Mouse (Mus musculus): ENCODE data around the gene Srebf1. TPM values are rescaled to one million over a fixed set of nuclear protein-coding genes. Genes with fewer than 3 reads are reported as not detected.

Gene Srebf1
- total and polyA plus RNA-seq, 2 experiments from 2014 or later: 50.6 to 169 TPM

- Histone ChIP-seq H3K4me2 (ENCODE audit: low read depth, low read length) (no peak overlapping the region), H3K4me1 (ENCODE audit: insufficient read depth, low read length) (peaks cover 3% of the 10 kb centered on the region; the same call in 1 of the 2 replicates), H3K36me3 (ENCODE audit: insufficient read depth, low read length) (peaks cover 5% of the 10 kb centered on the region; the same call in 1 of the 2 replicates), H3K9me3 (ENCODE audit: low read length) (no peaks in the 10 kb centered on the region), H3K9ac (replicated peaks; ENCODE audit: low read length) (no peak overlapping the region), H3K4me3 (ENCODE audit: low read length) (no peak overlapping the region), H3K27me3 (ENCODE audit: insufficient read depth, low read length) (no peaks in the 10 kb centered on the region), H3K27ac (no peak overlapping the region)
- TF ChIP-seq CTCF (IDR thresholded peaks at IDR 0.05; ENCODE audit: low read depth): no peak
- 79% methylated on average over 13 of the region's 13 CpGs for WGBS
- DNase-seq (ENCODE audit: low spot score) (no peak), ATAC-seq (no peak)
Observed at GRCm38 (mm10) chr11:60229821-60230220, 7.4 kb upstream of the Srebf1 start.

- Histone ChIP-seq H3K27ac (no peak overlapping the region), H3K9me3 (ENCODE audit: low read length) (no peaks in the 10 kb centered on the region), H3K9ac (replicated peaks; ENCODE audit: low read length) (no peak overlapping the region; the same call in 1 of the 2 replicates), H3K36me3 (ENCODE audit: insufficient read depth, low read length) (peaks cover 5% of the 10 kb centered on the region; the same call in 1 of the 2 replicates), H3K4me3 (ENCODE audit: low read length) (no peak overlapping the region), H3K27me3 (ENCODE audit: insufficient read depth, low read length) (no peaks in the 10 kb centered on the region), H3K4me2 (ENCODE audit: low read depth, low read length) (no peak overlapping the region), H3K4me1 (ENCODE audit: insufficient read depth, low read length) (peaks cover 1% of the 10 kb centered on the region; the same call in 1 of the 2 replicates)
- WGBS: 81% methylated on average over 3 of the region's 3 CpGs
- TF ChIP-seq CTCF (IDR thresholded peaks at IDR 0.05; ENCODE audit: low read depth): no peak
- DNase-seq (ENCODE audit: low spot score) (no peak), ATAC-seq (no peak)
Observed at GRCm38 (mm10) chr11:60228525-60228924, 6.1 kb upstream of the Srebf1 start.

GRCm38 (mm10) chr11:60225874-60226273 is 3.5 kb upstream of the Srebf1 start:
- 55% methylated on average over 1 of the region's 1 CpGs for WGBS
- ATAC-seq (no peak), DNase-seq (ENCODE audit: low spot score) (peak; percentile 50)
- no peak overlapping the region for H3K27ac ChIP-seq
- TF ChIP-seq CTCF (IDR thresholded peaks at IDR 0.05; ENCODE audit: low read depth): no peak
- H3K4me2 ChIP-seq (ENCODE audit: low read depth, low read length): no peak overlapping the region
- no peaks in the 10 kb centered on the region for H3K27me3 ChIP-seq (ENCODE audit: insufficient read depth, low read length)
- no peak overlapping the region for H3K9ac ChIP-seq (replicated peaks; ENCODE audit: low read length)
- peaks cover 5% of the 10 kb centered on the region; the same call in 1 of the 2 replicates for H3K36me3 ChIP-seq (ENCODE audit: insufficient read depth, low read length)
- H3K4me3 ChIP-seq (ENCODE audit: low read length): no peak overlapping the region
- H3K9me3 ChIP-seq (ENCODE audit: low read length): no peaks in the 10 kb centered on the region
- H3K4me1 ChIP-seq (ENCODE audit: insufficient read depth, low read length): peaks cover 4% of the 10 kb centered on the region

- Histone ChIP-seq H3K4me2 (ENCODE audit: low read depth, low read length) (no peak overlapping the region), H3K9ac (replicated peaks; ENCODE audit: low read length) (no peak overlapping the region), H3K27me3 (ENCODE audit: insufficient read depth, low read length) (no peaks in the 10 kb centered on the region), H3K36me3 (ENCODE audit: insufficient read depth, low read length) (peaks cover 5% of the 10 kb centered on the region; the same call in 1 of the 2 replicates), H3K9me3 (ENCODE audit: low read length) (no peaks in the 10 kb centered on the region), H3K4me3 (ENCODE audit: low read length) (no peak overlapping the region), H3K4me1 (ENCODE audit: insufficient read depth, low read length) (peaks cover 8% of the 10 kb centered on the region), H3K27ac (no peak overlapping the region)
- no peak for ATAC-seq
- WGBS: 51% methylated on average over 4 of the region's 4 CpGs
- TF ChIP-seq CTCF (IDR thresholded peaks at IDR 0.05; ENCODE audit: low read depth): peak; percentile 49
- DNase-seq (ENCODE audit: low spot score): peak; percentile 56
Observed at GRCm38 (mm10) chr11:60224676-60225075, 2.3 kb upstream of the Srebf1 start.

- Histone ChIP-seq H3K9ac (replicated peaks; ENCODE audit: low read length) (no peak overlapping the region), H3K4me1 (ENCODE audit: insufficient read depth, low read length) (peaks cover 11% of the 10 kb centered on the region), H3K4me2 (ENCODE audit: low read depth, low read length) (peak overlapping the region; percentile 57), H3K27me3 (ENCODE audit: insufficient read depth, low read length) (no peaks in the 10 kb centered on the region), H3K4me3 (ENCODE audit: low read length) (peak overlapping the region; percentile 23), H3K36me3 (ENCODE audit: insufficient read depth, low read length) (no peaks in the 10 kb centered on the region), H3K9me3 (ENCODE audit: low read length) (no peaks in the 10 kb centered on the region), H3K27ac (peak overlapping the region; percentile 73; the same call in 1 of the 2 replicates)
- ATAC-seq (no peak), DNase-seq (ENCODE audit: low spot score) (no peak)
- WGBS: 47% methylated on average over 3 of the region's 3 CpGs
- TF ChIP-seq CTCF (IDR thresholded peaks at IDR 0.05; ENCODE audit: low read depth): no peak
Observed at GRCm38 (mm10) chr11:60222085-60222468, 304 bp downstream of the Srebf1 start.

- H3K27me3 ChIP-seq (ENCODE audit: insufficient read depth, low read length): no peaks in the 10 kb centered on the region
- 93% methylated on average over 6 of the region's 6 CpGs for WGBS
- DNase-seq (ENCODE audit: low spot score): no peak
- no peaks in the 10 kb centered on the region for H3K36me3 ChIP-seq (ENCODE audit: insufficient read depth, low read length)
- no peak overlapping the region for H3K4me2 ChIP-seq (ENCODE audit: low read depth, low read length)
- no peak for TF ChIP-seq CTCF (IDR thresholded peaks at IDR 0.05; ENCODE audit: low read depth)
- H3K27ac ChIP-seq: no peak overlapping the region
- no peak for ATAC-seq
- no peak overlapping the region for H3K4me3 ChIP-seq (ENCODE audit: low read length)
- no peaks in the 10 kb centered on the region for H3K9me3 ChIP-seq (ENCODE audit: low read length)
- H3K9ac ChIP-seq (replicated peaks; ENCODE audit: low read length): no peak overlapping the region
- peaks cover 11% of the 10 kb centered on the region for H3K4me1 ChIP-seq (ENCODE audit: insufficient read depth, low read length)
Observed at GRCm38 (mm10) chr11:60221425-60221824, 956 bp downstream of the Srebf1 start.

- Histone ChIP-seq H3K9ac (replicated peaks; ENCODE audit: low read length) (peak overlapping the region; percentile 51), H3K36me3 (ENCODE audit: insufficient read depth, low read length) (no peaks in the 10 kb centered on the region), H3K4me1 (ENCODE audit: insufficient read depth, low read length) (peaks cover 11% of the 10 kb centered on the region), H3K4me3 (ENCODE audit: low read length) (peak overlapping the region; percentile 61), H3K9me3 (ENCODE audit: low read length) (no peaks in the 10 kb centered on the region), H3K4me2 (ENCODE audit: low read depth, low read length) (peak overlapping the region; percentile 74), H3K27ac (peak overlapping the region; percentile 68; the same call in 1 of the 2 replicates), H3K27me3 (ENCODE audit: insufficient read depth, low read length) (no peaks in the 10 kb centered on the region)
- DNase-seq (ENCODE audit: low spot score) (peak; percentile 93), ATAC-seq (peak; percentile 77)
- TF ChIP-seq CTCF (IDR thresholded peaks at IDR 0.05; ENCODE audit: low read depth): no peak
- WGBS: under 1% methylated on average over 46 of the region's 46 CpGs
Observed at GRCm38 (mm10) chr11:60220291-60220804, 2.0 kb downstream of the Srebf1 start.
